Mouse (Mus musculus) ES-Bruce4 (cell line): Measurements from ENCODE around the gene Scfd2.

Source experiments
- CTCF ChIP-seq: IDR thresholded peaks from one replicate; pipeline ENCODE4 v1.8.1; 2011; ENCODE audit warnings: low read depth, low read length
- EP300 ChIP-seq: IDR thresholded peaks from 2 replicates; pipeline ENCODE4 v1.6.1; 2011; ENCODE audit warnings: low read depth, low read length; ENCODE audit not compliant: insufficient read depth
- POLR2A ChIP-seq: IDR thresholded peaks from one replicate; pipeline ENCODE4 v1.8.1; 2011; ENCODE audit warnings: low read length; ENCODE audit not compliant: insufficient read depth

DNA sequence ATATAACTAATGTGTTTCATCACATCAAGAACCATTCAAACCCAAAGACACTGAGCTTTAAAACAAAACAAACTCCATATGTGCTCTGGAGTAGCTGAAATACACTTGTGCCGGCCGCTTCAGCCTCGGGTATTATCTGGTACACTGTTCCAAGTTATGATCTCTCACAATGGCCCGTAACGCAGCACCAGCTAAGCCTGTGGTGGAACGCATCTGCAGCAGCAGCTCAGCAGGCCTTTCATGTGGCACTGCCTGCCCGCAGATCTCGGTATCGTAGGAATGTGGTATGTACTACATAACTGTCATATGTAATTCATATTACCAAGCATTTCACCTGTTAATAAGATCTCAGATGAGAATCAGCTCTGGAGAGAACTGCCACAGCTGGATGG lies 164.9 kb downstream of the Scfd2 start:
- no peak for TF ChIP-seq POLR2A
- TF ChIP-seq CTCF: no peak
- TF ChIP-seq EP300: no peak
